9 mouse cellular contexts compared by ENCODE assay signal in genomic region chr4:53715977-53716376, GRCm38 (mm10). TPM values are rescaled to one million over a fixed set of nuclear protein-coding genes. Genes with fewer than 3 reads are reported as not detected.
DNase-seq lines count a peak whose midpoint lies in the region; TF ChIP-seq lines count a peak whose summit lies in the region.
"Had no signal": no experiment of that assay in that cellular context is flagged by ENCODE, and none has a peak within 500 bp of the region (broad histone marks: within the 10 kb centered on the region; RNA-seq: fewer than 3 reads in every experiment).

No protein-coding gene starts in this region.

- peak; percentile 53 for DNase-seq in gastrocnemius, adult 2 months
- DNase-seq in gastrocnemius, postnatal 25 days: no peak
- peak in 1 of 2 experiments; percentile 10 for DNase-seq in spleen, adult 2 months (ENCODE audit: low read depth in 1 of 2, low spot score in 2 of 2)
- no peak for DNase-seq in spleen, postnatal 4 days (ENCODE audit: low spot score in 2 of 2)
- DNase-seq in adipocyte (ENCODE audit: low spot score): peak; percentile 45
- peak; percentile 42 for DNase-seq in splenic B cell, adult 2 months (ENCODE audit: low read depth, low spot score)
- DNase-seq in urinary bladder, adult 18-20 months (ENCODE audit: low spot score in 2 of 2): no peak
- DNase-seq in layer of hippocampus, adult 18-20 months (ENCODE audit: low spot score in 2 of 2): no peak
- DNase-seq: heart, postnatal 4 days had no signal

- TF ChIP-seq POLR2A in spleen, adult 2 months (IDR thresholded peaks at IDR 0.05; ENCODE audit: low read depth, low read length): no peak

- H3K27ac ChIP-seq in gastrocnemius, adult 2 months: no peak overlapping the region; the same call in 1 of the 2 replicates
- no peak overlapping the region for H3K27ac ChIP-seq in spleen, adult 2 months (ENCODE audit: insufficient read depth, low read length)

- TF ChIP-seq CTCF in gastrocnemius, adult 2 months (IDR thresholded peaks at IDR 0.05): peak; percentile 55
- TF ChIP-seq CTCF in spleen, adult 2 months (IDR thresholded peaks at IDR 0.05; ENCODE audit: extremely low read depth, insufficient read depth, insufficient read length, insufficient replicate concordance): peak; percentile 37; the same call in 1 of the 2 replicates

- no peaks in the 10 kb centered on the region; the same call in 1 of the 2 replicates for H3K4me1 ChIP-seq in spleen, adult 2 months (ENCODE audit: control insufficient read depth, insufficient read depth, insufficient read length)

- H3K27me3 ChIP-seq in spleen, adult 2 months (ENCODE audit: control insufficient read depth, insufficient read depth, low read length): no peaks in the 10 kb centered on the region
- H3K27me3 ChIP-seq in splenic B cell, adult 2 months (ENCODE audit: control insufficient read depth, insufficient read depth, low read length, poor library complexity, severe bottlenecking): no peaks in the 10 kb centered on the region

- no peak overlapping the region for H3K4me3 ChIP-seq in gastrocnemius, adult 2 months
- no peak overlapping the region for H3K4me3 ChIP-seq in spleen, adult 2 months (ENCODE audit: extremely low read depth, insufficient read depth, insufficient read length)

- no peaks in the 10 kb centered on the region for H3K36me3 ChIP-seq in spleen, adult 2 months (ENCODE audit: control insufficient read depth, insufficient read depth, low read length)
- H3K36me3 ChIP-seq in splenic B cell, adult 2 months (ENCODE audit: control insufficient read depth, insufficient read depth, low read length, poor library complexity, severe bottlenecking): no peaks in the 10 kb centered on the region

- intact Hi-C loops in gastrocnemius, adult 2 months (cut with DNase I): no loop called here

RNA-seq across cellular contexts. Expression of gene Fktn, which starts 2.2 kb away (rescaled TPM):
- total RNA-seq in gastrocnemius, adult 2 months (2021): 1 to 10 TPM; 6.6 to 10.0 TPM
- total RNA-seq in gastrocnemius, postnatal 25 days (2021): 1 to 10 TPM; 7.2 to 7.4 TPM
- 1.00 and 1.4 TPM in 2 replicates for polyA plus RNA-seq in spleen, adult 2 months (2012; rRNA removed)
- 10 to 100 TPM; 30.5 to 31.7 TPM for total RNA-seq in layer of hippocampus, adult 18-20 months (2021)

Comparison
In these comparisons a context has a peak if more than half of its experiments do, and no peak if none do; other contexts are left out.
1. DNase-seq: peak in gastrocnemius, adult 2 months (single experiment), adipocyte (single experiment) and splenic B cell, adult 2 months (single experiment); none in gastrocnemius, postnatal 25 days (single experiment), spleen, postnatal 4 days (0 of 2), urinary bladder, adult 18-20 months (0 of 2) and layer of hippocampus, adult 18-20 months (0 of 2).